Mouse (Mus musculus): Measurements from ENCODE around the gene Serpinb1c. TPM values are rescaled to one million over a fixed set of nuclear protein-coding genes. Genes with fewer than 3 reads are reported as not detected.

The Serpinb1c gene
- polyA plus RNA-seq (2017; shearing (Covaris generic)) = under 1 TPM in 1 of 2 experiments, not detected in 1; 0.56 TPM

GRCm38 (mm10) chr13:32898111-32898510, at the start of gene Serpinb1c:
Gene Serpinb1c, minus strand, starts transcription at chr13:32898211.

GRCm38 (mm10) chr13:32850668-32851404, 47.2 kb downstream of the Serpinb1c start, which contains the start of gene Serpinb1a:
Gene Serpinb1a, minus strand, starts transcription at chr13:32851185.

Other genes with a start within 250 kb of the Serpinb1c start
- under 1 TPM; 0.10 to 0.33 TPM for gene Mylk4, start 114.3 kb downstream of the Serpinb1c start, polyA plus RNA-seq (2017; shearing (Covaris generic))
- gene Wrnip1, start 96.2 kb downstream of the Serpinb1c start, polyA plus RNA-seq (2017; shearing (Covaris generic)) = 10 to 100 TPM; 80.1 to 88.9 TPM
- gene D930007J09Rik, start 95.4 kb downstream of the Serpinb1c start, polyA plus RNA-seq (2017; shearing (Covaris generic)) = not detected
- 10 to 100 TPM in 1 of 2 experiments, 1 to 10 TPM in 1; 3.9 to 14.4 TPM for gene Serpinb1a, start 47.0 kb downstream of the Serpinb1c start, polyA plus RNA-seq (2017; shearing (Covaris generic))
- gene Serpinb6b, start 67.0 kb upstream of the Serpinb1c start, polyA plus RNA-seq (2017; shearing (Covaris generic)) = 10 to 100 TPM in 1 of 2 experiments, 1 to 10 TPM in 1; 6.8 to 19.9 TPM
- 10 to 100 TPM; 18.8 to 24.9 TPM for gene Serpinb9, start 105.0 kb upstream of the Serpinb1c start, polyA plus RNA-seq (2017; shearing (Covaris generic))
- gene Serpinb9b, start 129.2 kb upstream of the Serpinb1c start, polyA plus RNA-seq (2017; shearing (Covaris generic)) = under 1 TPM; 0.37 to 0.91 TPM
- not detected for gene Serpinb1b, start 180.4 kb upstream of the Serpinb1c start, polyA plus RNA-seq (2017; shearing (Covaris generic))